Mouse (Mus musculus) retina, postnatal 7 days (tissue): ENCODE data around the gene Mef2b.
"Not testable (repeated sequence)": the region's sequence is repeated elsewhere in the genome, so short reads cannot be mapped to it uniquely, and the experiment has no call there.

ENCODE experiments used
- DNase-seq: peaks from one replicate; pipeline ENCODE4 v3.0.0-alpha.2; 2012; ENCODE audit warnings: low read depth, low spot score

Mef2b gene

GRCm38 (mm10) chr8:70179082-70179481, 39.6 kb downstream of the Mef2b start:
- DNase-seq: no peak

GRCm38 (mm10) chr8:70181212-70181902, 41.8 kb downstream of the Mef2b start:
- DNase-seq: no peak

GRCm38 (mm10) chr8:70181903-70182252, 42.4 kb downstream of the Mef2b start:
- no peak for DNase-seq

GRCm38 (mm10) chr8:70183194-70183593, 43.7 kb downstream of the Mef2b start:
- no peak for DNase-seq

- DNase-seq: no peak
These were observed 49.2 kb downstream of the Mef2b start for GRCm38 (mm10) chr8:70188707-70189106.

- DNase-seq: no peak
These were observed 53.7 kb downstream of the Mef2b start for GRCm38 (mm10) chr8:70193238-70193637.

GRCm38 (mm10) chr8:70194191-70194590, 54.7 kb downstream of the Mef2b start:
- no peak for DNase-seq

GRCm38 (mm10) chr8:70195762-70196161, 56.3 kb downstream of the Mef2b start:
- DNase-seq: no peak

- no peak for DNase-seq
These were observed 58.1 kb downstream of the Mef2b start for GRCm38 (mm10) chr8:70197603-70198002.

- no peak for DNase-seq
These were observed 60.7 kb downstream of the Mef2b start for GRCm38 (mm10) chr8:70200098-70200681.

GRCm38 (mm10) chr8:70201417-70201816, 61.9 kb downstream of the Mef2b start:
- no peak for DNase-seq

GRCm38 (mm10) chr8:70203072-70203471, 63.6 kb downstream of the Mef2b start:
- no peak for DNase-seq

GRCm38 (mm10) chr8:70204757-70205156, 65.2 kb downstream of the Mef2b start:
- no peak for DNase-seq

- DNase-seq: no peak
These were observed 68.6 kb downstream of the Mef2b start for GRCm38 (mm10) chr8:70208130-70208529.

GRCm38 (mm10) chr8:70210538-70210937, 71.0 kb downstream of the Mef2b start:
- DNase-seq: no peak

GRCm38 (mm10) chr8:70211275-70211674, 71.8 kb downstream of the Mef2b start:
- no peak for DNase-seq

GRCm38 (mm10) chr8:70211726-70212111, 72.2 kb downstream of the Mef2b start:
- no peak for DNase-seq

- peak; percentile 98 for DNase-seq
These were observed 72.9 kb downstream of the Mef2b start, which contains the start of gene Slc25a42 for GRCm38 (mm10) chr8:70212112-70213055. Slc25a42 (minus strand) TSS chr8:70212305.

GRCm38 (mm10) chr8:70214411-70214810, 74.9 kb downstream of the Mef2b start:
- no peak for DNase-seq

GRCm38 (mm10) chr8:70215092-70215491, 75.6 kb downstream of the Mef2b start:
- DNase-seq: no peak

- DNase-seq: not testable (repeated sequence)
These were observed 76.7 kb downstream of the Mef2b start for GRCm38 (mm10) chr8:70216161-70216560.

GRCm38 (mm10) chr8:70216566-70216965, 77.1 kb downstream of the Mef2b start:
- no peak for DNase-seq
